Mouse (Mus musculus) liver, embryonic 12.5 days (tissue): ENCODE results near the gene Mpi. TPM values are rescaled to one million over a fixed set of nuclear protein-coding genes. Genes with fewer than 3 reads are reported as not detected.

Source experiments
- ATAC-seq: fragments of 200-750 bp; cut with Nextera tagmentation; 2 replicates; pipeline ENCODE4 v1.8.0; 2017; ENCODE audit warnings: moderate number of reproducible peaks, mild to moderate bottlenecking, moderate library complexity
- H3K27ac ChIP-seq: fragments of 300-500 bp; sonication (generic); 2 replicates; pipeline ENCODE4 v1.5.1; 2016; ENCODE audit warnings: mild to moderate bottlenecking
- H3K27me3 ChIP-seq: fragments of 300-500 bp; sonication (generic); replicated peaks from 2 replicates; pipeline ENCODE4 v1.6.1; 2016; ENCODE audit warnings: mild to moderate bottlenecking, moderate library complexity
- H3K36me3 ChIP-seq: fragments of 300-500 bp; sonication (generic); 2 replicates; pipeline ENCODE4 v1.6.1; 2016; ENCODE audit warnings: mild to moderate bottlenecking, moderate library complexity
- H3K4me1 ChIP-seq: fragments of 300-500 bp; sonication (generic); 2 replicates; pipeline ENCODE4 v1.6.1; 2016
- H3K4me2 ChIP-seq: fragments of 300-500 bp; sonication (generic); 2 replicates; pipeline ENCODE4 v1.6.1; 2016; ENCODE audit warnings: mild to moderate bottlenecking, moderate library complexity
- H3K4me3 ChIP-seq: fragments of 300-500 bp; sonication (generic); 2 replicates; pipeline ENCODE4 v1.5.1; 2016; ENCODE audit warnings: mild to moderate bottlenecking, moderate library complexity
- H3K9ac ChIP-seq: fragments of 300-500 bp; sonication (generic); 2 replicates; pipeline ENCODE4 v1.6.1; 2016; ENCODE audit warnings: mild to moderate bottlenecking, moderate library complexity
- H3K9me3 ChIP-seq: fragments of 300-500 bp; sonication (generic); replicated peaks from 2 replicates; pipeline ENCODE4 v1.6.1; 2016; ENCODE audit warnings: mild to moderate bottlenecking, moderate library complexity
- WGBS: fragments of 180-500 bp; shearing (Covaris S2); methylation state at CpG from one replicate; pipeline ENCODE4 v1.1.7; 2016; ENCODE audit not compliant: insufficient replicate concordance; 5-methylcytosine and 5-hydroxymethylcytosine counted together
- polyA plus RNA-seq: library from polyadenylated mRNA; unstranded; fragments of >200 nt; fragmentation: Nextera tagmentation; extraction: Ambion mirVana; gene quantifications from 2 replicates; pipeline ENCODE4 v1.2.1, GENCODE M21; 2016

Gene Mpi
- polyA plus RNA-seq, 1 experiment from 2014 or later: 17.7 TPM

GRCm38 (mm10) chr9:57521056-57521911 lies 31.3 kb downstream of the Mpi start, which contains the start of gene Cox5a:
Gene Cox5a (plus strand): TSS chr9:57521274.
- Histone ChIP-seq H3K27ac (peak within 1 kb of the TSS; percentile 97), H3K9ac (peak within 1 kb of the TSS; percentile 98), H3K4me2 (peak within 1 kb of the TSS; percentile 92), H3K4me3 (peak within 1 kb of the TSS; percentile 96), H3K9me3 (no peaks in the 10 kb centered on the region), H3K36me3 (peaks cover 5% of the 10 kb centered on the region), H3K4me1 (peaks cover 51% of the 10 kb centered on the region), H3K27me3 (no peaks in the 10 kb centered on the region)
- peak; percentile 97 for ATAC-seq
- under 1% methylated on average over 95 of the region's 95 CpGs for WGBS

GRCm38 (mm10) chr9:57520375-57521055 lies 32.0 kb downstream of the Mpi start:
- no peaks in the 10 kb centered on the region; the same call in 1 of the 2 replicates for H3K36me3 ChIP-seq
- peak overlapping the region; percentile 71 for H3K27ac ChIP-seq
- ATAC-seq: peak; percentile 28
- H3K4me2 ChIP-seq: peak overlapping the region; percentile 92
- H3K9me3 ChIP-seq: no peaks in the 10 kb centered on the region
- H3K27me3 ChIP-seq: no peaks in the 10 kb centered on the region
- peaks cover 45% of the 10 kb centered on the region for H3K4me1 ChIP-seq
- H3K9ac ChIP-seq: peak overlapping the region; percentile 98
- H3K4me3 ChIP-seq: peak overlapping the region; percentile 96
- 26% methylated on average over 16 of the region's 16 CpGs for WGBS

- Histone ChIP-seq H3K4me3 (no peak overlapping the region), H3K27me3 (peaks cover 22% of the 10 kb centered on the region), H3K9ac (no peak overlapping the region), H3K36me3 (no peaks in the 10 kb centered on the region), H3K4me2 (no peak overlapping the region), H3K27ac (no peak overlapping the region), H3K9me3 (no peaks in the 10 kb centered on the region), H3K4me1 (peaks cover 13% of the 10 kb centered on the region)
- WGBS: 11% methylated on average over 3 of the region's 3 CpGs
- ATAC-seq: no peak
These were observed 35.5 kb downstream of the Mpi start for GRCm38 (mm10) chr9:57517113-57517512.

- Histone ChIP-seq H3K27ac (no peak overlapping the region), H3K4me1 (peaks cover 20% of the 10 kb centered on the region), H3K4me3 (no peak overlapping the region), H3K4me2 (no peak overlapping the region), H3K36me3 (no peaks in the 10 kb centered on the region), H3K27me3 (peaks cover 55% of the 10 kb centered on the region), H3K9me3 (no peaks in the 10 kb centered on the region), H3K9ac (no peak overlapping the region)
- ATAC-seq: no peak
- WGBS: 45% methylated on average over 2 of the region's 2 CpGs
These were observed 42.0 kb downstream of the Mpi start for GRCm38 (mm10) chr9:57510577-57510976.

- 0% methylated on average over 8 of the region's 8 CpGs for WGBS
- no peak overlapping the region for H3K27ac ChIP-seq
These were observed 46.9 kb downstream of the Mpi start for GRCm38 (mm10) chr9:57505700-57506099.

GRCm38 (mm10) chr9:57504891-57505290 lies 47.7 kb downstream of the Mpi start:
- Histone ChIP-seq H3K36me3 (no peaks in the 10 kb centered on the region), H3K9ac (no peak overlapping the region), H3K4me1 (peaks cover 52% of the 10 kb centered on the region), H3K4me3 (no peak overlapping the region), H3K9me3 (no peaks in the 10 kb centered on the region), H3K27ac (no peak overlapping the region), H3K4me2 (peak overlapping the region; percentile 68), H3K27me3 (peaks cover 79% of the 10 kb centered on the region)
- WGBS: 40% methylated on average over 10 of the region's 10 CpGs
- ATAC-seq: no peak

More at GRCm38 (mm10) chr9:57505700-57506099, 46.9 kb downstream of the Mpi start:
- no peaks in the 10 kb centered on the region for H3K36me3 ChIP-seq
- no peak overlapping the region for H3K4me3 ChIP-seq
- peaks cover 79% of the 10 kb centered on the region for H3K27me3 ChIP-seq
- ATAC-seq: peak; percentile 98
- peak overlapping the region; percentile 37 for H3K4me2 ChIP-seq
- H3K4me1 ChIP-seq: peaks cover 52% of the 10 kb centered on the region
- H3K9me3 ChIP-seq: no peaks in the 10 kb centered on the region
- H3K9ac ChIP-seq: no peak overlapping the region

- Histone ChIP-seq H3K4me2 (peak overlapping the region; percentile 68), H3K27me3 (peaks cover 81% of the 10 kb centered on the region), H3K9ac (no peak overlapping the region; the same call in 1 of the 2 replicates), H3K4me3 (peak overlapping the region; percentile 40), H3K9me3 (no peaks in the 10 kb centered on the region), H3K4me1 (peaks cover 48% of the 10 kb centered on the region), H3K27ac (no peak overlapping the region), H3K36me3 (no peaks in the 10 kb centered on the region)
- WGBS: 3% methylated on average over 34 of the region's 34 CpGs
- no peak for ATAC-seq
These were observed 48.2 kb downstream of the Mpi start for GRCm38 (mm10) chr9:57504381-57504700.

- no peak within 1 kb of the TSS; the same call in 1 of the 2 replicates for H3K9ac ChIP-seq
- under 1% methylated on average over 46 of the region's 46 CpGs for WGBS
- no peaks in the 10 kb centered on the region for H3K36me3 ChIP-seq
- no peaks in the 10 kb centered on the region for H3K9me3 ChIP-seq
- peaks cover 86% of the 10 kb centered on the region for H3K27me3 ChIP-seq
- no peak for ATAC-seq
- H3K27ac ChIP-seq: no peak within 1 kb of the TSS
- H3K4me2 ChIP-seq: peak within 1 kb of the TSS; percentile 68
- peak within 1 kb of the TSS; percentile 40 for H3K4me3 ChIP-seq
- peaks cover 48% of the 10 kb centered on the region for H3K4me1 ChIP-seq
These were observed 48.8 kb downstream of the Mpi start, which contains the start of gene Rpp25 for GRCm38 (mm10) chr9:57503622-57504380. Gene Rpp25 (plus strand): TSS chr9:57504026.

- WGBS: 7% methylated on average over 23 of the region's 23 CpGs
- peaks cover 48% of the 10 kb centered on the region for H3K4me1 ChIP-seq
These were observed 49.5 kb downstream of the Mpi start for GRCm38 (mm10) chr9:57502911-57503621.

GRCm38 (mm10) chr9:57501861-57502260 lies 50.7 kb downstream of the Mpi start:
- Histone ChIP-seq H3K9ac (no peak overlapping the region), H3K27ac (no peak overlapping the region), H3K4me3 (no peak overlapping the region), H3K4me2 (no peak overlapping the region), H3K9me3 (no peaks in the 10 kb centered on the region), H3K4me1 (peaks cover 44% of the 10 kb centered on the region), H3K27me3 (peaks cover 100% of the 10 kb centered on the region), H3K36me3 (no peaks in the 10 kb centered on the region)
- 5% methylated on average over 20 of the region's 20 CpGs for WGBS
- no peak for ATAC-seq

More at GRCm38 (mm10) chr9:57502911-57503621, 49.5 kb downstream of the Mpi start:
- Histone ChIP-seq H3K9me3 (no peaks in the 10 kb centered on the region), H3K36me3 (no peaks in the 10 kb centered on the region), H3K9ac (no peak overlapping the region), H3K27ac (no peak overlapping the region), H3K4me3 (peak overlapping the region; percentile 40), H3K27me3 (peaks cover 94% of the 10 kb centered on the region), H3K4me2 (peak overlapping the region; percentile 68)
- no peak for ATAC-seq

- WGBS: 18% methylated on average over 13 of the region's 13 CpGs
- no peak for ATAC-seq
These were observed 51.1 kb downstream of the Mpi start for GRCm38 (mm10) chr9:57501452-57501851.

More at GRCm38 (mm10) chr9:57501452-57501851, 51.1 kb downstream of the Mpi start:
- H3K4me3 ChIP-seq: no peak overlapping the region
- no peak overlapping the region for H3K27ac ChIP-seq
- H3K4me2 ChIP-seq: no peak overlapping the region
- no peaks in the 10 kb centered on the region for H3K36me3 ChIP-seq
- H3K9ac ChIP-seq: no peak overlapping the region
- H3K4me1 ChIP-seq: peaks cover 40% of the 10 kb centered on the region
- H3K9me3 ChIP-seq: no peaks in the 10 kb centered on the region
- peaks cover 100% of the 10 kb centered on the region for H3K27me3 ChIP-seq
